Mouse (Mus musculus): Measurements from ENCODE around the gene Cyp4v3. TPM values are rescaled to one million over a fixed set of nuclear protein-coding genes. Genes with fewer than 3 reads are reported as not detected.
"Not testable (repeated sequence)": the region's sequence is repeated elsewhere in the genome, so short reads cannot be mapped to it uniquely, and the experiment has no call there.

The Cyp4v3 gene
- polyA plus RNA-seq, 1 experiment from 2014 or later: 2.9 TPM

DNA sequence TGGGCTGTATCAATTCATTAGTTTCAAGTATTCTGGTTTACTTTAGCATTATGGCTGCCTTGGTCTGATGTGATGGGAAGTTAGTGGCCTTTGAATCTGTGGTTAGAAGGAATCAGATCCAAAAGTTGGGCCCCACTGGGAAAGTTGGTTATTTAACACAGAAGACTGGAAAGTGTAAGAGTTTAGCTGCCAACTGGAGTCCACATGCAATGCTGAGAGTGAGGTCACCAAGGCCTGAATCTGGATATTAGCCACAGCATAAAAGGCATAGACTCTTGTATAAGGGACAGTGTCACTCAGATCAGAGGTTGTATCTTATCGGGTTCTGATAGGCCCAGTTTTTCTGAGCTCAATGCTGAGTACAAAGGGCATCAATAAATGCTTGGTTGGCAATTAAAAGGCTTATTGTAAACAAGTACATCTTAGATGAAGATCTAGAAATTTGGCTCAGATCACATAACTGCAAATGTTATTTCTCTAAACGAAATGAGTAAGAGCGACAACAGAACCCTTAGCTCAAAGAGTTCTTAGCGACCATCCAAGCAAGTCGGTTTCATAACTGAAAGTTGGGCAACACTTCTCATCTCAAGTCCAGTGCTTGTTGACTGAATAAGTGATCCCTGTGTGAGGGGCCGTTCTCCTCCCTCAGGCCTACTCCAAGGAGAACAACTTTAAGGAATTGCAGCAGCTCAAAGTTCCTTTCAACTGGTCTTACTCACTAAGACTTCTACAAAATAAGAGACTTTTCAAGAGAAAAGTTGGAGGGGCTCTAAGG, 3.6 kb downstream of the Cyp4v3 start:
- no peaks in the 10 kb centered on the region for H3K9me3 ChIP-seq (ENCODE audit: control insufficient read depth, low read length)
- no peaks in the 10 kb centered on the region for H3K36me3 ChIP-seq (ENCODE audit: control insufficient read depth, insufficient read depth, low read length)
- H3K9ac ChIP-seq (ENCODE audit: low read length): no peak overlapping the region
- H3K27ac ChIP-seq (ENCODE audit: low read depth, low read length): no peak overlapping the region
- H3K4me3 ChIP-seq (ENCODE audit: low read depth, low read length): no peak overlapping the region
- no peak overlapping the region for H3K4me2 ChIP-seq
- 0 out of 2 replicates have a peak, but pooled peaks cover 3% of the 10 kb centered on the region for H3K4me1 ChIP-seq (ENCODE audit: control insufficient read depth, insufficient read depth, low read length)
- WGBS: 90% methylated on average over 6 of the region's 6 CpGs
- ATAC-seq (ENCODE audit: low FRiP score) (no peak), DNase-seq (ENCODE audit: low spot score, missing footprints) (no peak)
- peaks cover 3% of the 10 kb centered on the region; the same call in 1 of the 2 replicates for H3K27me3 ChIP-seq (ENCODE audit: control insufficient read depth, insufficient read depth, low read length)

DNA sequence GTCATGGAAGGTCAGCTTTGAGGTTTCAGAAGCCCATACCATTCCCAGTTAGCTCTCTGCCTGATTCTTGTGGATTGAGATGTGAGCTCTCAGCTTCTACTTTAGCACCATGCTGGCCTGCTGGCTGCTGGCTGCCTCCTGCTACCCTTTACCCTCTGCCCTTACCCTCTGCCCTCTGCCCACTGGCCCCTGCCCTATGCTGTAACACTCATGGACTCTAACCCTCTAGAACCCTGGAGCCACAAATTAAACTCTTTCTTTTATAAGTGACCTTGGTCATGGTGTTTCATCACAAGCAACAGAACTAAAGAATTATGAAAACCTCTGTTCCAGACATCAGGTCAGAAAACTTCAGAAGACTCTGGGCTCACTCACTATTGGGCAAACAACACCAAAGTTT, 5.9 kb downstream of the Cyp4v3 start:
- H3K9ac ChIP-seq (ENCODE audit: low read length); H3K4me3 ChIP-seq (ENCODE audit: low read depth, low read length): not testable (repeated sequence)

DNA sequence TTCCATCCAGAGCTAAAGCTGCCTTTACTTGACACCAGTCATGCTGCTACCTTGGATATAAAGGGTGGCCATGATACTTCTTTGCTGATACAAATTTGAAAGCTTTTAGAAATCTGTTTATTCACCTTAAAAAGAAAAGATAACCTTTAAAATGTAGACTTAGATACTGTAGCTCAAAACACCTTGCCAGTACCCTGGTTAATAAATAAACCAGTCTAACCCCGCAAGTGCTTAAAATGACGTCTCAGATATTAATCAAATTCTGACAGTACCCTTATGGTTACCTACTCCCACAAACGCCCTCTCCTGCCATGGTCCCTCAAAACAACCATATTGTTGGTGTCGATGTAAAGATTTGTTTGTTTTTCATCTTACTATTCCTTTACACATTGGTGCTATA, 8.9 kb downstream of the Cyp4v3 start:
- 86% methylated on average over 4 of the region's 4 CpGs for WGBS

More for the DNA sequence above, 5.9 kb downstream of the Cyp4v3 start:
- not testable (repeated sequence) for DNase-seq (ENCODE audit: low spot score, missing footprints); H3K36me3 ChIP-seq (ENCODE audit: control insufficient read depth, insufficient read depth, low read length); H3K4me2 ChIP-seq; H3K27ac ChIP-seq (ENCODE audit: low read depth, low read length); ATAC-seq (ENCODE audit: low FRiP score); H3K9me3 ChIP-seq (ENCODE audit: control insufficient read depth, low read length); H3K27me3 ChIP-seq (ENCODE audit: control insufficient read depth, insufficient read depth, low read length); H3K4me1 ChIP-seq (ENCODE audit: control insufficient read depth, insufficient read depth, low read length)

DNA sequence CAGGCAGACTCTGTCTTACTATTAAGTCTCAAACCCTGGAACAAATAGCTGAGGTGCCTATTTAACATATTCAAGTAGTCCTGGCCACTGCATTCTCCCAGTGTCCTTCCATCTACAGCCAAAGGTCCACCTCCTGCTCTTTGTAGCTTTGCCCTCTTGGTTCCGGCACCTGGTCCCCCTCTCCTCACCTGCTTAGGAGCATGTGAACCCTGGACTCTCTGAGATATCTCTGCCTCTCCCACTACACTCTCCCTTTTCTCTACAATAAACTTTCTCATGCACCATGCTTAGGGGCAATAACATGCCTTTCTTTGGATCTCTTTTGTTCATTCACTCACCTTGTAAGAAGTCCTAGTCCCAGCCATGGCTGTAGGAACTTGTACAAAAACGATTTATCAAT, 11.7 kb downstream of the Cyp4v3 start:
- H3K27me3 ChIP-seq (ENCODE audit: control insufficient read depth, insufficient read depth, low read length): no peaks in the 10 kb centered on the region
- no peaks in the 10 kb centered on the region for H3K9me3 ChIP-seq (ENCODE audit: control insufficient read depth, low read length)
- no peak overlapping the region for H3K9ac ChIP-seq (ENCODE audit: low read length)
- ATAC-seq (ENCODE audit: low FRiP score) (no peak), DNase-seq (ENCODE audit: low spot score, missing footprints) (no peak)
- WGBS: 87% methylated on average over 2 of the region's 2 CpGs
- H3K36me3 ChIP-seq (ENCODE audit: control insufficient read depth, insufficient read depth, low read length): no peaks in the 10 kb centered on the region
- no peaks in the 10 kb centered on the region for H3K4me1 ChIP-seq (ENCODE audit: control insufficient read depth, insufficient read depth, low read length)
- no peak overlapping the region for H3K27ac ChIP-seq (ENCODE audit: low read depth, low read length)
- H3K4me2 ChIP-seq: no peak overlapping the region
- no peak overlapping the region for H3K4me3 ChIP-seq (ENCODE audit: low read depth, low read length)

More for the DNA sequence above, 8.9 kb downstream of the Cyp4v3 start:
- no peak overlapping the region for H3K4me3 ChIP-seq (ENCODE audit: low read depth, low read length)
- no peaks in the 10 kb centered on the region for H3K27me3 ChIP-seq (ENCODE audit: control insufficient read depth, insufficient read depth, low read length)
- H3K27ac ChIP-seq (ENCODE audit: low read depth, low read length): no peak overlapping the region
- no peak for DNase-seq (ENCODE audit: low spot score, missing footprints)
- H3K36me3 ChIP-seq (ENCODE audit: control insufficient read depth, insufficient read depth, low read length): no peaks in the 10 kb centered on the region
- no peak for ATAC-seq (ENCODE audit: low FRiP score)
- no peak overlapping the region for H3K4me2 ChIP-seq
- no peaks in the 10 kb centered on the region for H3K4me1 ChIP-seq (ENCODE audit: control insufficient read depth, insufficient read depth, low read length)
- H3K9me3 ChIP-seq (ENCODE audit: control insufficient read depth, low read length): no peaks in the 10 kb centered on the region
- no peak overlapping the region for H3K9ac ChIP-seq (ENCODE audit: low read length)

DNA sequence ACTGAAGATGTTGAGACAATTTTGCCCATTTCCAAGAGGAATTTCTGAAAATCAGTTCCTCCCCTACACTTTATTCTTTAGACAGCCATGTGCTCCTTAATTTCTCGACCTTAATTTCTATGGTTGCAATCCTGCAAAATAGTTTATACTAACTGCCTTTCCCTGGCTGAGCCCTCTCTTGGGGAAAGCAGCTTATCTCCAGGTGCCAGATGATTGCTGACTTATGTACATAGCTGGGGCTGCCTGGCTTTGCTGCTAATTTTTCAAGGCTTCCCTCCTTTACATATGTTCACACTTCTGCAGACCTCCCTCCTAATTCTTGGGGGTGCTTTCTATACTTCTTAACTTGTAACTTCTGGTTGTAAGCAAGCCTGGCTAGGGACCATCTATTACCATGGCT, 12.1 kb downstream of the Cyp4v3 start:
- H3K9ac ChIP-seq (ENCODE audit: low read length): no peak overlapping the region
- DNase-seq (ENCODE audit: low spot score, missing footprints) (no peak), ATAC-seq (ENCODE audit: low FRiP score) (no peak)
- H3K4me1 ChIP-seq (ENCODE audit: control insufficient read depth, insufficient read depth, low read length): no peaks in the 10 kb centered on the region
- no peaks in the 10 kb centered on the region for H3K9me3 ChIP-seq (ENCODE audit: control insufficient read depth, low read length)
- H3K4me3 ChIP-seq (ENCODE audit: low read depth, low read length): no peak overlapping the region
- H3K27me3 ChIP-seq (ENCODE audit: control insufficient read depth, insufficient read depth, low read length): no peaks in the 10 kb centered on the region
- H3K4me2 ChIP-seq: no peak overlapping the region
- H3K36me3 ChIP-seq (ENCODE audit: control insufficient read depth, insufficient read depth, low read length): no peaks in the 10 kb centered on the region
- no peak overlapping the region for H3K27ac ChIP-seq (ENCODE audit: low read depth, low read length)
- WGBS: 84% methylated on average over 1 of the region's 1 CpGs

DNA sequence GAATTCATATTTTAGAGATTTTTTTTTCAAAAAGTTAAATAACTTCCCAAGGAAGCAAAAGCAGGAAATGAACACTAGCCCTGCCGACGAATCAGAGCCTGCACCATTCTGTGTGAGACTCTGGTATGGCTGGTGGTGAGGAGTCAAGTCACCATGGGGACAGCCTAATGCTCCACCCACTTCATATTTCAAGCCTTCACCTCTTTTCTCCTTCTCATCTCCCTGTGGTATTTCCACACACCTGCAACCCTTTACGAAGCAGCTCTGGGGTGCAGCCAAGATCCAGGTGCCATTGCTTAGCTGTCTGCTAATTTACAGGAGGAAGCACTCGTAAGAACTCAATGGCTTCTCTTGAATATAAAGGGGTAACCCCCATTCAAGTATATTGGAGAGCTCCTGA, 22.0 kb downstream of the Cyp4v3 start:
- H3K4me3 ChIP-seq (ENCODE audit: low read depth, low read length): no peak overlapping the region
- H3K27ac ChIP-seq (ENCODE audit: low read depth, low read length): no peak overlapping the region
- H3K4me1 ChIP-seq (ENCODE audit: control insufficient read depth, insufficient read depth, low read length): no peaks in the 10 kb centered on the region
- H3K27me3 ChIP-seq (ENCODE audit: control insufficient read depth, insufficient read depth, low read length): no peaks in the 10 kb centered on the region
- H3K9me3 ChIP-seq (ENCODE audit: control insufficient read depth, low read length): no peaks in the 10 kb centered on the region
- ATAC-seq (ENCODE audit: low FRiP score) (no peak), DNase-seq (ENCODE audit: low spot score, missing footprints) (no peak)
- H3K4me2 ChIP-seq: no peak overlapping the region
- 90% methylated on average over 4 of the region's 4 CpGs for WGBS
- no peak overlapping the region for H3K9ac ChIP-seq (ENCODE audit: low read length)
- H3K36me3 ChIP-seq (ENCODE audit: control insufficient read depth, insufficient read depth, low read length): no peaks in the 10 kb centered on the region

DNA sequence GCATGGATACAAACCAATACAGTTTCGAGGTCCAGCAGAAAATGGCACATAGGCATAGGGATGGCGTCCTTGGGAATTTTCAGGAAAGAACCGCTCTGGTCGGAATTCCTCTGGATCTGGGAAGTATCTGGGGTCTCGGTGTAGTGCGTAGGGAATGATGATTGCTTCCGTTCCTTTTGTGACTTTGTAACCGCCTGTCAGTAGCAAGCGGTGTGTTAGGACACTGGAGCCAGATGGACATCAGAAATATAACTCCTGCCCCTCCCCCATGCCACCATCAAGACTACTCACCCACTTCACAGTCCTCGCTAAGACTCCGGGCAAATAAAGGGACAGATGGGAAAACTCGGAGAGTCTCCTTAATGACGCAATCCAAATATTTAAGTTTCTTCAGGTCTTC, 24.6 kb downstream of the Cyp4v3 start, which contains the start of gene Gm45753:
TSS of gene Gm45753 (minus strand) at position 101 of the 400 bp plus-strand sequence.
- DNase-seq (ENCODE audit: low spot score, missing footprints) (no peak), ATAC-seq (ENCODE audit: low FRiP score) (no peak)
- Histone ChIP-seq H3K4me3 (ENCODE audit: low read depth, low read length) (no peak within 1 kb of the TSS), H3K27ac (ENCODE audit: low read depth, low read length) (no peak within 1 kb of the TSS), H3K9ac (ENCODE audit: low read length) (no peak within 1 kb of the TSS), H3K4me2 (no peak within 1 kb of the TSS), H3K36me3 (ENCODE audit: control insufficient read depth, insufficient read depth, low read length) (no peaks in the 10 kb centered on the region), H3K27me3 (ENCODE audit: control insufficient read depth, insufficient read depth, low read length) (no peaks in the 10 kb centered on the region), H3K4me1 (ENCODE audit: control insufficient read depth, insufficient read depth, low read length) (no peaks in the 10 kb centered on the region), H3K9me3 (ENCODE audit: control insufficient read depth, low read length) (no peaks in the 10 kb centered on the region)
- 90% methylated on average over 13 of the region's 13 CpGs for WGBS

DNA sequence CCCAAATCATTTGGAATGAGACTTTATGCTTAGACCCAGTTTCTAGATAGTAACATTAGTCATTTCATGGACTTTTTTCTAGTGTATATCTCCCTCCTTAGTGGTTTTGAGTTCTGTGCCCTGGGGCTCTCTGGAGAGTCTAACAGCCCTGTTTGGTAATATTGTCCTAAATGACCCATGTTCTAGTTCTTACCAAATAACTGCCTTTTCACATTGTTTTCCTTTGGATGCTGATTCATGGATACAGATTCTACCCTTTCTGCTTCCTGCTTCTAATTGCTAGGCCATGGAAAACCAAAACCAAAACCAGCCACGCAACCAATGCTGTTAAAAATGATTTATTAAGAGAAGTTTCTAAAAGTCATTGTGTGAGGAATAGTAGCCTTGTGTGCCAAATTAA, 27.5 kb downstream of the Cyp4v3 start:
- Histone ChIP-seq H3K9me3 (ENCODE audit: control insufficient read depth, low read length) (no peaks in the 10 kb centered on the region), H3K4me1 (ENCODE audit: control insufficient read depth, insufficient read depth, low read length) (no peaks in the 10 kb centered on the region), H3K27ac (ENCODE audit: low read depth, low read length) (no peak overlapping the region), H3K9ac (ENCODE audit: low read length) (no peak overlapping the region), H3K27me3 (ENCODE audit: control insufficient read depth, insufficient read depth, low read length) (no peaks in the 10 kb centered on the region), H3K36me3 (ENCODE audit: control insufficient read depth, insufficient read depth, low read length) (no peaks in the 10 kb centered on the region), H3K4me2 (no peak overlapping the region), H3K4me3 (ENCODE audit: low read depth, low read length) (no peak overlapping the region)
- DNase-seq (ENCODE audit: low spot score, missing footprints) (no peak), ATAC-seq (ENCODE audit: low FRiP score) (no peak)
- 100% methylated on average over 1 of the region's 1 CpGs for WGBS

DNA sequence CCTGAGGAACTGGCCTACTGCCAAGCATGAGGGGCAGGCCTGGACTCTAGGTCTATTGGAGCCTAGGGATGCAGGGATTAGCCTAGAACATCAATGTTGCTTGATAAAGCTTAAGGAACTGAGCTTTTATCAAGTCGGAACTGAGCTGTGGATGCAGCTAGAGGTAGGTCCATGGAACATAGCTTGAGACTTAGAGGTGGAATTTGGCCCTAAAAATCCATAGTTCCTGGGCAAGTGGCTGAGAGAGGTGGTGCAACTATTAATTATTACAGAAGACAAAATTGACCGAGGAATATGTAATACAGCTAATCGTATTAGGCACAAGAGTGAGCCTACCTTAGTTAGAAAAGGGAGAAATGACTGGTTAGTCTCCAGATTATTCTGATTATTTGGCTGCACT, 28.7 kb downstream of the Cyp4v3 start:
- no peaks in the 10 kb centered on the region for H3K4me1 ChIP-seq (ENCODE audit: control insufficient read depth, insufficient read depth, low read length)
- no peaks in the 10 kb centered on the region for H3K27me3 ChIP-seq (ENCODE audit: control insufficient read depth, insufficient read depth, low read length)
- no peak overlapping the region for H3K27ac ChIP-seq (ENCODE audit: low read depth, low read length)
- no peak overlapping the region for H3K4me2 ChIP-seq
- no peak overlapping the region for H3K9ac ChIP-seq (ENCODE audit: low read length)
- H3K9me3 ChIP-seq (ENCODE audit: control insufficient read depth, low read length): no peaks in the 10 kb centered on the region
- DNase-seq (ENCODE audit: low spot score, missing footprints): no peak
- 87% methylated on average over 3 of the region's 3 CpGs for WGBS
- H3K4me3 ChIP-seq (ENCODE audit: low read depth, low read length): no peak overlapping the region
- H3K36me3 ChIP-seq (ENCODE audit: control insufficient read depth, insufficient read depth, low read length): no peaks in the 10 kb centered on the region
- no peak for ATAC-seq (ENCODE audit: low FRiP score)

Data from midbrain, embryonic 11.5 days (tissue).